Mouse (Mus musculus) heart, postnatal 4 days (tissue): ENCODE results near the gene Hs3st4. TPM values are rescaled to one million over a fixed set of nuclear protein-coding genes. Genes with fewer than 3 reads are reported as not detected.

Source experiments
- DNase-seq: peaks from one replicate; pipeline ENCODE4 v3.0.0; 2021
- total RNA-seq, 2 experiments: library from RNA; stranded (reverse); gene quantifications; 2 replicates each; pipeline ENCODE4 v1.2.3; 2021

The Hs3st4 gene
- total RNA-seq, 2 experiments from 2014 or later, result 0.11 to 0.21 TPM

GRCm38 (mm10) chr7:124347218-124348017 is 364.7 kb downstream of the Hs3st4 start:
- no peak for DNase-seq

GRCm38 (mm10) chr7:124354035-124354434 is 371.4 kb downstream of the Hs3st4 start:
- no peak for DNase-seq

- DNase-seq, result no peak
Measured at GRCm38 (mm10) chr7:124358068-124358467, 375.4 kb downstream of the Hs3st4 start.

- no peak for DNase-seq
Measured at GRCm38 (mm10) chr7:124359836-124360235, 377.2 kb downstream of the Hs3st4 start.

GRCm38 (mm10) chr7:124372297-124372696 is 389.6 kb downstream of the Hs3st4 start:
- no peak for DNase-seq

GRCm38 (mm10) chr7:124372697-124373096 is 390.0 kb downstream of the Hs3st4 start:
- no peak for DNase-seq

- no peak for DNase-seq
Measured at GRCm38 (mm10) chr7:124383489-124383888, 400.8 kb downstream of the Hs3st4 start.

- DNase-seq, result no peak
Measured at GRCm38 (mm10) chr7:124399184-124399583, 416.5 kb downstream of the Hs3st4 start.

GRCm38 (mm10) chr7:124426951-124427350 is 444.3 kb downstream of the Hs3st4 start:
- DNase-seq, result no peak
